Mouse (Mus musculus): ENCODE measurements around the gene Aldh8a1. TPM values are rescaled to one million over a fixed set of nuclear protein-coding genes. Genes with fewer than 3 reads are reported as not detected.

Aldh8a1 gene
- polyA plus RNA-seq, 1 experiment from 2014 or later, result 2.0 TPM

DNA sequence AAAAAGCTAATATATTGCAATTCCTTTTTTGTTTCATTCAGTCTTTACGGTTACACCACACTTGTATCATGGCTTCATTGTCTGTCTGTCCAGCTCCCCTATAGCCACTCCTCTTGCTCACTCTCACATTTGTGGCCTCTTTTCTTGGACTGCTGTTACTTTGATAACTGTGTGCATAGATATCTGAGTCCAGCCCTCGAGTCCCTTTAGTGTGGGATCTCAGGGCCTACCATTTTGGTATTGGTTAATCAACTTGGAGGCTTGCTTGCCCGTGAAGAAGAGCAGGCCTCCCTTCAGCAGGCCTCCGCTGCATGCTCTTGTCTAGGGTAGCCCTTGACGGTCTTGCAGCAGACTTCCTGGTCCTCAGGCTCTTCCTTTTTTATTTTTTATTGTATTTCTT is 27.6 kb upstream of the Aldh8a1 start:
- 92% methylated on average over 5 of the region's 5 CpGs for whole genome bisulfite sequencing
- peaks cover 5% of the 10 kb centered on the region; the same call in 1 of the 2 replicates for H3K36me3 ChIP-seq (ENCODE audit: control insufficient read depth, insufficient read depth, low read length)
- ATAC-seq (ENCODE audit: insufficient read depth, low FRiP score), result no peak

DNA sequence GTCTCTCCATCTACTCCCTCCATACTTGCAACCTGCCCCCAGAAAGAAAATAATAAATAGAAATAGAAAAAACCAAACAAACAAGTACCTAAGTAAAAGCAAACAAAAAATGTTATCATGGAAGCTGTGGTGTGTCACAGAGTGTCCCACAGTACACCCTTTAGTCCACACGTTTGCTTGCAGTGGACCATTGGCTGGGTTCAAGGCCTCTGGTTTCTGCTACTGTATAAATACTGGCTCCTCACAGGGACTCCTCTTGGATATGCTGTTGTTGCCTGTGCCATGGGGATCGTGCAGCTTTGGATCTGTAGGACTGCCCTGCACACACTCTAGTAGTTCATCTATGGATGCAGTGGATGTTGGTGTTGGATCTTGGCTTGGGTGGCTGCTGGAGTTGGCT is 27.1 kb upstream of the Aldh8a1 start:
- WGBS, result 86% methylated on average over 2 of the region's 2 CpGs
- peaks cover 5% of the 10 kb centered on the region; the same call in 1 of the 2 replicates for H3K36me3 ChIP-seq (ENCODE audit: control insufficient read depth, insufficient read depth, low read length)
- H3K9me3 ChIP-seq (replicated peaks; ENCODE audit: control insufficient read depth, low read length), result no peaks in the 10 kb centered on the region
- ATAC-seq (ENCODE audit: insufficient read depth, low FRiP score), result no peak
- no peak overlapping the region for H3K9ac ChIP-seq (ENCODE audit: low read length)
- no peak overlapping the region for H3K27ac ChIP-seq (ENCODE audit: low read length)
- no peaks in the 10 kb centered on the region for H3K4me1 ChIP-seq (ENCODE audit: control insufficient read depth, insufficient read depth, low read length)
- no peak overlapping the region for H3K4me3 ChIP-seq (replicated peaks; ENCODE audit: low read length)
- no peak overlapping the region for H3K4me2 ChIP-seq (ENCODE audit: low read depth, low read length)
- no peaks in the 10 kb centered on the region for H3K27me3 ChIP-seq (ENCODE audit: control insufficient read depth, insufficient read depth, low read length)

More for the DNA sequence above, 27.6 kb upstream of the Aldh8a1 start:
- no peaks in the 10 kb centered on the region for H3K27me3 ChIP-seq (ENCODE audit: control insufficient read depth, insufficient read depth, low read length)
- H3K9ac ChIP-seq (ENCODE audit: low read length), result no peak overlapping the region
- H3K27ac ChIP-seq (ENCODE audit: low read length), result no peak overlapping the region
- H3K4me1 ChIP-seq (ENCODE audit: control insufficient read depth, insufficient read depth, low read length), result no peaks in the 10 kb centered on the region
- no peak overlapping the region for H3K4me2 ChIP-seq (ENCODE audit: low read depth, low read length)
- no peak overlapping the region for H3K4me3 ChIP-seq (replicated peaks; ENCODE audit: low read length)
- no peaks in the 10 kb centered on the region for H3K9me3 ChIP-seq (replicated peaks; ENCODE audit: control insufficient read depth, low read length)

DNA sequence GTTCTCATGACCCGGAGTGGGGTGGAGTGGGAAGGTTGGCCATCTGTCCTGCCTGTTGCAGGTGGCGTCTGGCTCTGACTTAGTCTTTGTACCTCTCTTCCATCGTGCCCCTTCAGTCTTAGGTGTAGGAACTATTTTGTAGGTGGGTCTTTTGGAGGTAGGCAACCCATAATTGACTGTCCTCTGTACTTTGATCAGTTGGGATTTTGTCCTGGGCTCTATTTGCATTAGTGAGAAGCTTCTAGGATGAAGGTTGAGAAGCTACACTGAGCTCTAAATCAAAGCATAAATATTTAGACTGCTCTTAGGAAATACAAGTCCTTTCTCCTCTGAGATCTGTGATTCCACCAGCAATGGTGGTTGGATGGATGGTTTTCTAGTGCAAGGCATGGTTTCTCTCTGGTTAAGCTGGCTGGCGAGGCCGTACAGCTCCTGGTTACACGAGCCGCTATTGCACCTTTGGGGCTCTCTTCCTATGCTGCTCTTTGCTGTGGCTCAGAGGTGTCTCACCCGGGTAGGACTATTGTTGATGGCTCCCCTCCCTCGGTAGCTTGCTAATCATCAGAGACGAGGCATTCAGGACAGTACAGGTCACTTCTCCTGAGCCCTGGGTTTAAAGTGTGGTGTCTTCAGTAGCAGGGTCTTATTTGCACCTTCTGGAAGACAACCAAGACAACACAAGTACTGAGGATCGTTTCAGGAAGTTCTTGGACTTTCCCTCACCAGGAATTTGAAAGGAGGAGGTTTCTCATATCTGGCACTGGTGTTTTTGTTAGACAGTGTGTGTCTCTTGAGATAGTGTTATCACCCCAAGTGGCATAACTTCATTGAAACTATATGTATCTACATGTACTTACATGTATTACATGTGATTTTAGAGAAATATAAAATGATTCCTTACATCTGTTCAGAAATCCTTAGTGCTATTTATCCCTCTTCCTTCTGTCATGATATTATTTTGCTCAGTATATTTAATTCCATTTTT is 26.3 kb upstream of the Aldh8a1 start:
- H3K36me3 ChIP-seq (ENCODE audit: control insufficient read depth, insufficient read depth, low read length), result peaks cover 2% of the 10 kb centered on the region; the same call in 1 of the 2 replicates
- no peaks in the 10 kb centered on the region for H3K9me3 ChIP-seq (replicated peaks; ENCODE audit: control insufficient read depth, low read length)
- no peak for ATAC-seq (ENCODE audit: insufficient read depth, low FRiP score)
- no peak overlapping the region for H3K27ac ChIP-seq (ENCODE audit: low read length)
- H3K27me3 ChIP-seq (ENCODE audit: control insufficient read depth, insufficient read depth, low read length), result no peaks in the 10 kb centered on the region
- no peak overlapping the region for H3K4me2 ChIP-seq (ENCODE audit: low read depth, low read length)
- no peaks in the 10 kb centered on the region for H3K4me1 ChIP-seq (ENCODE audit: control insufficient read depth, insufficient read depth, low read length)
- H3K9ac ChIP-seq (ENCODE audit: low read length), result no peak overlapping the region
- 85% methylated on average over 11 of the region's 11 CpGs for WGBS
- no peak overlapping the region for H3K4me3 ChIP-seq (replicated peaks; ENCODE audit: low read length)

DNA sequence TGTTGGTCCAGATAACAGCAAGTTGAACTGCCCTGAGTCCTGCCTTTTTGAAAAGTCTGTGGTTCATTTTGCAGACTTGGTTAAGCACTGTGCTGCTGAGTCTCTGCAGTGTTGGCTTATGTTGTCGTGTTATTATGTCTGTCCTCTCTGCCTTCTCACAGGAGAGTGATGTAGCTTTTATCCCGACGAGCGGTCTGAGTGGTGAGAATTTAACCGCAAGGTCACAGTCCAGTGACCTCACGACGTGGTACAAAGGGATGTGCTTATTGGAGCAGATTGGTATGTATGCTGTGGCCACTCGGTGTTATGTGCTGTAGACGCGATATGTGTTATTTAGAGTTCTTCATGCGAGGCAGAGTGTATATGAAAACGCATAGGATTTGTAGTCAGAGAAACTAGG is 25.3 kb upstream of the Aldh8a1 start:
- 87% methylated on average over 12 of the region's 12 CpGs for WGBS
- no peak for ATAC-seq (ENCODE audit: insufficient read depth, low FRiP score)
- Histone ChIP-seq H3K4me2 (ENCODE audit: low read depth, low read length) (no peak overlapping the region), H3K4me3 (replicated peaks; ENCODE audit: low read length) (no peak overlapping the region), H3K27me3 (ENCODE audit: control insufficient read depth, insufficient read depth, low read length) (no peaks in the 10 kb centered on the region), H3K9me3 (replicated peaks; ENCODE audit: control insufficient read depth, low read length) (no peaks in the 10 kb centered on the region), H3K27ac (ENCODE audit: low read length) (no peak overlapping the region), H3K4me1 (ENCODE audit: control insufficient read depth, insufficient read depth, low read length) (no peaks in the 10 kb centered on the region), H3K36me3 (ENCODE audit: control insufficient read depth, insufficient read depth, low read length) (peaks cover 2% of the 10 kb centered on the region; the same call in 1 of the 2 replicates), H3K9ac (ENCODE audit: low read length) (no peak overlapping the region)

DNA sequence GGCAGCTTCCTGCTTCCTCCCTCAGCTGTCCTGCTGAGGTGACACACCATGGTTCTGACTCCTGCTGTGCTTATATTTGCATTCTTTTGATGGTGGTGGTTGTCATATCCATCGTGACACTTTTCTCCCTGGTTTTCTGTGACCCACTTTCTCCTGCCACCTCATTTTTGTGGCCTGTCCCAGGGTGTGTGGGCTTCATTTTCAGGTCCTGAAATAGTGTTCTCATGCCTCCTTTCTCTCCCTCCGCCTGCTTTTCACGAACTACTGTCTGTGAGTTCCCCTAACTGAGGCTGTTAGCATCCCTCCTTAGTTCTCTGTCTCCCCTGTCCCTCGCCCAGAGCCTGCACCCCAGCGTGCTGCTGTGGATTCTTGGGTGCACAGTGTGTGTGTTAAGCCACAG is 23.2 kb upstream of the Aldh8a1 start:
- Histone ChIP-seq H3K9ac (ENCODE audit: low read length) (no peak overlapping the region), H3K4me1 (ENCODE audit: control insufficient read depth, insufficient read depth, low read length) (no peaks in the 10 kb centered on the region), H3K27me3 (ENCODE audit: control insufficient read depth, insufficient read depth, low read length) (no peaks in the 10 kb centered on the region), H3K4me3 (replicated peaks; ENCODE audit: low read length) (no peak overlapping the region), H3K36me3 (ENCODE audit: control insufficient read depth, insufficient read depth, low read length) (peaks cover 6% of the 10 kb centered on the region; the same call in 1 of the 2 replicates), H3K4me2 (ENCODE audit: low read depth, low read length) (no peak overlapping the region), H3K27ac (ENCODE audit: low read length) (no peak overlapping the region), H3K9me3 (replicated peaks; ENCODE audit: control insufficient read depth, low read length) (no peaks in the 10 kb centered on the region)
- WGBS, result 66% methylated on average over 5 of the region's 5 CpGs
- ATAC-seq (ENCODE audit: insufficient read depth, low FRiP score), result no peak

DNA sequence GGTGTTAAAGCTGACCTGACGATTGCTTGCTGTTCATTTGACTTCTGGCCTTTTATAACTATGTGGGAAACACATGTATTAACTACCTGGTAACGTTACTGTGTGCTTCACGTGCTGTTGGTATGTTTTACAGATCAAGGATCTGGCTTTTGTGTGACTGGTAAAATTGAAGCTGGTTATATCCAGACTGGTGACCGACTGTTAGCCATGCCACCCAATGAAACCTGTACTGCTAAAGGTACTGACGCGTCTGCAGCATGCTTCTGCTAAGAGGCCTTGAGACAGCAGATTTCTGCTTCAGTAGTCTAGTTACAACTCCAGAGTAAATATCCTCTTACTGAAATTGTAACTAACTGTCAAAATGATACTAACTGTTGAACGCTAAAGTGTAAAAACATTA is 22.6 kb upstream of the Aldh8a1 start:
- no peak for ATAC-seq (ENCODE audit: insufficient read depth, low FRiP score)
- Histone ChIP-seq H3K9me3 (replicated peaks; ENCODE audit: control insufficient read depth, low read length) (no peaks in the 10 kb centered on the region), H3K4me2 (ENCODE audit: low read depth, low read length) (no peak overlapping the region), H3K9ac (ENCODE audit: low read length) (no peak overlapping the region), H3K27ac (ENCODE audit: low read length) (no peak overlapping the region), H3K4me3 (replicated peaks; ENCODE audit: low read length) (no peak overlapping the region), H3K27me3 (ENCODE audit: control insufficient read depth, insufficient read depth, low read length) (no peaks in the 10 kb centered on the region), H3K4me1 (ENCODE audit: control insufficient read depth, insufficient read depth, low read length) (no peaks in the 10 kb centered on the region), H3K36me3 (ENCODE audit: control insufficient read depth, insufficient read depth, low read length) (peaks cover 5% of the 10 kb centered on the region; the same call in 1 of the 2 replicates)
- 92% methylated on average over 7 of the region's 7 CpGs for WGBS

DNA sequence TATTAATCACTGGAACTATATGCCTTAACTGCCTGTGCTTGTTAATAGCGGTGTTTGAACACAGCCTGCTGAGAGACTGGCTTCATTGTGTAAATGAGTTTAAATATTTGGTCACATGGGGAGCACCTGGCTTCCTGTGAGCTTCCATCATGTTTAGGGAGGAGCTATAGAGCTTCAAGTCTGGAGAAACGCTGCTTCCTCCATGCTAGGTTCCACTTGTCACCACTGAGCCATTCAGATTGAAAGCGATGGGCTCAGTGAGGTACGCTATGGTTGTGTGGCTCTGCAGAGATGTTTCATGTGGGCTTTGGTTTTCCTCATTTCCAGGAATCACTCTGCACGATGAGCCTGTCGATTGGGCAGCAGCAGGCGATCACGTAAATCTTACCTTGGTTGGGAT is 19.1 kb upstream of the Aldh8a1 start:
- WGBS, result 93% methylated on average over 8 of the region's 8 CpGs
- Histone ChIP-seq H3K4me2 (ENCODE audit: low read depth, low read length) (no peak overlapping the region), H3K9me3 (replicated peaks; ENCODE audit: control insufficient read depth, low read length) (no peaks in the 10 kb centered on the region), H3K27me3 (ENCODE audit: control insufficient read depth, insufficient read depth, low read length) (no peaks in the 10 kb centered on the region), H3K4me3 (replicated peaks; ENCODE audit: low read length) (no peak overlapping the region), H3K27ac (ENCODE audit: low read length) (no peak overlapping the region), H3K9ac (ENCODE audit: low read length) (no peak overlapping the region), H3K4me1 (ENCODE audit: control insufficient read depth, insufficient read depth, low read length) (no peaks in the 10 kb centered on the region), H3K36me3 (ENCODE audit: control insufficient read depth, insufficient read depth, low read length) (peaks cover 4% of the 10 kb centered on the region; the same call in 1 of the 2 replicates)
- no peak for ATAC-seq (ENCODE audit: insufficient read depth, low FRiP score)

DNA sequence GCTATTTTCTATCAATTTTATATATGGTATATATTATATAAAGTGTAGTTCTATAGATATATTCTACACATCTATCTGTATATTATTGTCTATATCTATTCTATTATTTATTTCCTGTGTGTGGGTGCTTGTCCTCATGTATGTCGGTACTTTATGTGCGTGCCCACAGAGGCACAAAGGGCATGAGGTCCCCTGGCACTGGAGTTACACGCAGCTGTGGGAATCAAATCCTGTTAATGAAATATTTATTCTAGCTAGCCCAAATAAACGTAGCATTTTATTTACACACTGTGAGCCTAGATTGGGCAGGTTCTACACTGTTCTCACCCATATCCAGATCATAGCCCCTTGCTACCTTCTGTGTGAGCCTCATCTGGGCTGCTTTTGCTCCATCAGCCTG is 18.0 kb upstream of the Aldh8a1 start:
- no peak overlapping the region for H3K4me3 ChIP-seq (replicated peaks; ENCODE audit: low read length)
- ATAC-seq (ENCODE audit: insufficient read depth, low FRiP score), result no peak
- H3K36me3 ChIP-seq (ENCODE audit: control insufficient read depth, insufficient read depth, low read length), result peaks cover 4% of the 10 kb centered on the region; the same call in 1 of the 2 replicates

DNA sequence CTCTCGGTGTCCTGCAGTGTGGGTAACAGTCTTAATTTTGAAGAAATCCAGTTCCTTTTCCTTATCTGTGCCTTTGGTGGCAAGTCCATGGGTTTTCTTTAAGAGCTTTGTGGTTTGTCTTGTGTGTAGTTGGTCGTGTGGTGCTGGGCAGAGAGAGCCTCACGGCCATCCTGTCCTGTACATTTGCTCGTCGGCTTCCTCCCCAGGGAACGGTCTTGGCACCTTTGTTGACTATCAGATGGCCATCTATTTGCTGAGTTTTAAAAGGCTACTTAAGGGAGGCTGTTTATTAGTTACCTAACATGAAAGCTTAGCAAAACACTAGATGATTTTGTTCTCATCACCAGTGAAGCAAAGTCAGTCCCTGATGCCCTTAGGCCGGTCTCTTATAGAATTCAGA is 15.2 kb upstream of the Aldh8a1 start:
- no peaks in the 10 kb centered on the region for H3K9me3 ChIP-seq (replicated peaks; ENCODE audit: control insufficient read depth, low read length)
- H3K4me1 ChIP-seq (ENCODE audit: control insufficient read depth, insufficient read depth, low read length), result no peaks in the 10 kb centered on the region
- WGBS, result 76% methylated on average over 7 of the region's 7 CpGs
- H3K27ac ChIP-seq (ENCODE audit: low read length), result no peak overlapping the region
- no peaks in the 10 kb centered on the region for H3K27me3 ChIP-seq (ENCODE audit: control insufficient read depth, insufficient read depth, low read length)
- H3K4me3 ChIP-seq (replicated peaks; ENCODE audit: low read length), result no peak overlapping the region
- no peak overlapping the region for H3K9ac ChIP-seq (ENCODE audit: low read length)
- H3K4me2 ChIP-seq (ENCODE audit: low read depth, low read length), result no peak overlapping the region
- H3K36me3 ChIP-seq (ENCODE audit: control insufficient read depth, insufficient read depth, low read length), result 0 out of 2 replicates have a peak, but pooled peaks cover 4% of the 10 kb centered on the region
- no peak for ATAC-seq (ENCODE audit: insufficient read depth, low FRiP score)

More for the DNA sequence above, 18.0 kb upstream of the Aldh8a1 start:
- Histone ChIP-seq H3K9me3 (replicated peaks; ENCODE audit: control insufficient read depth, low read length) (no peaks in the 10 kb centered on the region), H3K4me1 (ENCODE audit: control insufficient read depth, insufficient read depth, low read length) (no peaks in the 10 kb centered on the region), H3K27ac (ENCODE audit: low read length) (no peak overlapping the region), H3K9ac (ENCODE audit: low read length) (no peak overlapping the region), H3K27me3 (ENCODE audit: control insufficient read depth, insufficient read depth, low read length) (no peaks in the 10 kb centered on the region), H3K4me2 (ENCODE audit: low read depth, low read length) (no peak overlapping the region)
- WGBS, result 80% methylated on average over 4 of the region's 4 CpGs
